Mouse (Mus musculus): ENCODE results near the gene Iars. TPM values are rescaled to one million over a fixed set of nuclear protein-coding genes. Genes with fewer than 3 reads are reported as not detected.
"Not testable (repeated sequence)": the region's sequence is repeated elsewhere in the genome, so short reads cannot be mapped to it uniquely, and the experiment has no call there.

The Iars gene
- total RNA-seq, 2 experiments from 2014 or later, result 66.3 to 80.6 TPM

GRCm38 (mm10) chr13:49719310-49719709 lies 37.4 kb downstream of the Iars start:
- no peak for DNase-seq (ENCODE audit: low spot score in 2 of 2)

GRCm38 (mm10) chr13:49736430-49736829 lies 54.5 kb downstream of the Iars start:
- no peak for DNase-seq (ENCODE audit: low spot score in 2 of 2)

- no peak for DNase-seq (ENCODE audit: low spot score in 2 of 2)
Measured at GRCm38 (mm10) chr13:49738011-49738410, 56.1 kb downstream of the Iars start.

- no peak for DNase-seq (ENCODE audit: low spot score in 2 of 2)
Measured at GRCm38 (mm10) chr13:49741285-49742040, 59.6 kb downstream of the Iars start.

GRCm38 (mm10) chr13:49756591-49756990 lies 74.7 kb downstream of the Iars start:
- DNase-seq (ENCODE audit: low spot score in 2 of 2), result no peak

GRCm38 (mm10) chr13:49757966-49758365 lies 76.1 kb downstream of the Iars start:
- DNase-seq (ENCODE audit: low spot score in 2 of 2), result no peak

GRCm38 (mm10) chr13:49760675-49761074 lies 78.8 kb downstream of the Iars start:
- no peak for DNase-seq (ENCODE audit: low spot score in 2 of 2)

GRCm38 (mm10) chr13:49762208-49762607 lies 80.3 kb downstream of the Iars start:
- no peak for DNase-seq (ENCODE audit: low spot score in 2 of 2)

GRCm38 (mm10) chr13:49765306-49765705 lies 83.4 kb downstream of the Iars start:
- DNase-seq (ENCODE audit: low spot score in 2 of 2), result no peak

- no peak for DNase-seq (ENCODE audit: low spot score in 2 of 2)
Measured at GRCm38 (mm10) chr13:49766269-49766668, 84.4 kb downstream of the Iars start.

GRCm38 (mm10) chr13:49768048-49768447 lies 86.1 kb downstream of the Iars start:
- DNase-seq (ENCODE audit: low spot score in 2 of 2), result no peak

- no peak for DNase-seq (ENCODE audit: low spot score in 2 of 2)
Measured at GRCm38 (mm10) chr13:49769111-49769510, 87.2 kb downstream of the Iars start.

- not testable (repeated sequence) for DNase-seq (ENCODE audit: low spot score in 2 of 2)
Measured at GRCm38 (mm10) chr13:49771536-49771935, 89.6 kb downstream of the Iars start.

Other genes starting within 250 kb of the Iars start
- 1 to 10 TPM; 1.0 to 1.1 TPM for gene Tes3-ps, start 188.8 kb upstream of the Iars start, total RNA-seq (2021)
- 1 to 10 TPM; 6.2 to 8.9 TPM for gene Ecm2, start 177.3 kb upstream of the Iars start, total RNA-seq (2021)
- gene Aspn, start 137.7 kb upstream of the Iars start, total RNA-seq (2021), result 1 to 10 TPM; 2.8 to 7.6 TPM
- 1 to 10 TPM; 5.6 to 6.3 TPM for gene Omd, start 99.6 kb upstream of the Iars start, total RNA-seq (2021)
- 10 to 100 TPM; 48.1 to 62.8 TPM for gene Ogn, start 74.1 kb upstream of the Iars start, total RNA-seq (2021)
- 1 to 10 TPM in 1 of 2 experiments, under 1 TPM in 1; 0.38 to 1.2 TPM for gene Cenpp, start 29.3 kb upstream of the Iars start, total RNA-seq (2021)
- 10 to 100 TPM; 22.0 to 24.7 TPM for gene Nol8, start 29.0 kb upstream of the Iars start, total RNA-seq (2021)
- not detected for gene Gm30302, start 116.9 kb downstream of the Iars start, total RNA-seq (2021)